Mouse (Mus musculus) induced T-regulatory cell, adult 2 months (primary cell): ENCODE measurements around the gene Hoxa1.

ENCODE experiments used
- DNase-seq: peaks from one replicate; pipeline ENCODE4 v3.0.0-alpha.2; 2012; ENCODE audit warnings: low read depth

The Hoxa1 gene

DNA sequence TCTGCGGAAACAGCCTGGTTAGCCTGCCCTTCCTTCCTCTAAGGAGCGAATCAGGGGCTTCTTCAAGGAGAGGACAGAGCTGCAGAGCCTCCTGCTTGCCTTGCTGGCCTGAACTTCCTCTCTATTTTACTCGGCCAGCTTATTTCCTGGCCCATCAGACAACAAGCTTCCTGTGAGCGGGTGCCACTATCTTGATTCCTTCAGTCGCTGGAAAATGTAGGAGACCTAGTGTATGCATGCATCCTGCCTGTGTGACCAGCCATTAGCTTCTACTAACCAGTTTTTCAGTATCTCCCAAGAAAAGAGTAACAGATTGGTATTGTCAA is 12.7 kb upstream of the Hoxa1 start:
- DNase-seq: no peak

DNA sequence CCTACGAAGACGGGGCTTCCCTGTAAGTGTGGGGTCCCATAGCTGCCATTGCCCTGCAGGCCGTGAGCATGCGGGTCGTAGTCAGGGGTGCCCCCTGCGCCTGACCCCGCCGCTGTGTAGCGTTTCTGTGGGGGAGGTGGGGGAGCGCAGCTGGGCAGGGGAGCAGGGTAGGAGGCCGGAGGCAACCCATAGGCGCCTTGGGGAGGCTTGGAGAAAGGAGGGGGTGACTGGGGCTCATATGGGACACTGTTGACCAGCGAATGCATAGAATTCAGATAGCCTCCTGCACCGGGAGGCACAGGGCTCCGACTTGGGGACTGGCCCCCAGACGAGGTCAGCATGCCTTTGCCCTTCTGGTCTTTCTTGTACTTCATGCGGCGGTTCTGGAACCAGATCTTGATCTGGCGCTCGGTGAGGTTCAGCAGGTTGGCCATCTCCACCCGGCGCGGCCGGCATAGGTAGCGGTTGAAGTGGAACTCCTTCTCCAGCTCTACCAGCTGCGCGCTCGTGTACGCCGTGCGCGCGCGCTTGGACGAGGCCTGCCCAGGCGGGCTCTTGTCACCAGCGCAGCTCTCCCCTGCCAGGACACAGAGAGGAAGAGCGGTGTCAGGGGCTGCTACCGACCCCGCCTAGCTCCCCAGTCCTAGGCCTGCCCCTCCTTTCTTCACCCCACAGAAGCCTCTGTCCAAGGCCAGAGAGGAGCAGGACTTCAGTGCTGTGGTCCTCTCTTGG is 12.2 kb upstream of the Hoxa1 start:
- no peak for DNase-seq

DNA sequence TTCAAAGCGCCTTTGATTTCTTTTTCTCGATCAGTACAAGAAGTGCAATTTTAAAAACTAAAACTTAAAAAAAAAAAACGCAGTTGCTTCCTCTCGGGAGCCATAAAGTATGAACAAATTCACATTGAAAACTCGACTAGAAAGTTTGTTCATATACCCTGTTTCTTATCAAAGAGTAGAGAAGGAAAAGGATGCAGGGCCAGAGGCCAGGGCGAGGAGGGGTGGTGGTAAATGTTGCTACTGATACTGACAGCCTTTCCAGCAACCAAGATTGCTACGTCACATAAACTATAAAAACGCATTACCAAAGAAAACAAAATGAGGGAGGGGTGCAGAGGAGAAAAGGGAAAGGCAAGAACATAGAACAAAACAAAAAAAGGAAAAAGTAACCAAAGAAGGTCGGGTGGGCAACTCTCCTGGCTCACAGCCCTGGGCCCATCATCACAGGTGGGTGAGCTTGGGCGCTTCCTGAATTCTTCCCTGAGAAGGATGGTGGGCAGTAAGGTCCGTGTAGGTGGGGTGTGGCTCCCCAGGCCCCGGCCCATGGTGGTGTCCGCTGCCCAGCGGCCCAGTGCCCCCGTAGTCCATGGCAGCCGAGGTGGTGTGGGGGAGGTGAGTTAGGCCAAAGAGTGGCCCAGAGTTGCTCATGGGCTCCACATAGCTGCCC is 11.5 kb upstream of the Hoxa1 start:
- DNase-seq: no peak

DNA sequence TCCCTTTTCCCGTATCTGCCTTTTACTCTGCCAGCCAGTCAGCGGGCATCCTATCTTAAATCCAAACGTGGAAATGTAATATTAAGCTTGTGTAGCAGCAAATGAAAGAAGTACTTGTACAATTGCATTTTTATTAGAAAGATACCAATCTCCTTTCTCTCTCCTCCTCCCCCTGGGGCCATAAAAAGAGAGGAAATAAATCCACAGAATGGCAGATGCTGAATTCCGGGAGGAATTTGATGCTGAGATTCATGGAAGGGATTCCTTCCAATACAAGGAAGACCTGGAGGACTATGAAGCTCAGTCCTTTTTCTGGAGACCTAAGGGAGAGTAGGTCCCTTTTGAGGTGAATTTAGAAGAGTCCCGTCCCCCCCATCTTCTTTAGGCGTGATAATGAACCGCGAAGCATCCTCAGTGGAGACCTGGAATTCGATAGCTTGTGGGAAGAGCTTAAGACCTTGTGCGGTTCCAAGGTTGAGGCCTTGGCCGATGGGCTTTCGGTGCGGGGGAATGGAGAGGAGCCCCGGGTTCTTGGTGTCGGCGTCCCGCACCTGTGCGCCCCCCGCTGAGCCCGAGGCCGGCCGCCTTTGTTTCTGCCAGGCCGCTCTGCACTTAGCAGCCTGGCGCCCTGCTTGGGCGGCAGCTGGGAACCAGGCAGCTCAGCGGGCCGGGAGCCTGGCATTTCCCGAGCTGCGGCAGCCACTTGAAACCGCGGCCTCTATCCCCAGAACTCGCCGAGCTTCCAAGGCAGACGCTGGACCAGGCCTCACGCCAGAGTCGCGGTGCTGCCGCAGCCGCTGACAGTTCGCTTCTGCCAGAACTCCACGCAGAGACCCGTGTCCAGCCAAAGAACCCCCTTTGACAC is 10.3 kb upstream of the Hoxa1 start:
- no peak for DNase-seq

DNA sequence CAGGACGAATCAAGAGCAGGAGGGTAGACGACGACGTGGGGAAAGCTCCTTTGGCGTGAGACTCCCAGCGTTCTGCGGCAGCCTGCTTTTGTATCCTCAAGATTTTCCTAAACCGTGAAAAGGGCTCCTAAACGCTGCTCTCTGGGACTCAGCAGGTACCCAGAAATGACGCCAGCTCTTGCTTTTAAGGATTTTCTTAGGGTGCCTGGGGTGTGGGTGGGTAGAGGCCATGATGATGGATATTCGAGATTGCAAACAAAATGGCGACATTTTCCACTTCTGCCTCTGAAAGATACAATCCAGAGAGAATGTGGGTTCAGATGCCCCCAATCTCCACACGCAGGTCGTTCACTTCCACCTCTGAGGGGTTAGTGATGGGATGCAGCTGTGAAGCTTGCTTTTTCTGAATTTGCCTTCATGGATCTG is 9.6 kb upstream of the Hoxa1 start:
- DNase-seq: no peak

DNA sequence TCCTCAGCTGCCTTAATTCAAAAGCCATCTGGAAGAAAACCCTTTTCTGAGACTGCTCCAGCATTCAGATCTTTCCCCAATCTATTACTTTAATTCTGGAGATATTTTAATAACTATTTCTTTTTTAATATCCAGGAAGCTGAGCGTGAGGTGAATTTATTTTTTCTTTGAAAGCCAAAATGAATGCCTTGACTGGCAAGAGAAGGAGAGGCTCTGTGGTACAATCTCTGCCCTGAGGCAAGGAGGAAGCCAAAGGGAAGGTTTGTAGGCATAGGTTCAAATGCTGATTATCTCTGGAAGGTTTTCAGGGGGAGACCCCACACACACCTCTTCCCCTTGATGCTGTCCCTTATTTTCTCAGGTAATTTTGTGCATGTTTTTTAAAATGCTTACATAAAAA is 9.1 kb upstream of the Hoxa1 start:
- DNase-seq: no peak

DNA sequence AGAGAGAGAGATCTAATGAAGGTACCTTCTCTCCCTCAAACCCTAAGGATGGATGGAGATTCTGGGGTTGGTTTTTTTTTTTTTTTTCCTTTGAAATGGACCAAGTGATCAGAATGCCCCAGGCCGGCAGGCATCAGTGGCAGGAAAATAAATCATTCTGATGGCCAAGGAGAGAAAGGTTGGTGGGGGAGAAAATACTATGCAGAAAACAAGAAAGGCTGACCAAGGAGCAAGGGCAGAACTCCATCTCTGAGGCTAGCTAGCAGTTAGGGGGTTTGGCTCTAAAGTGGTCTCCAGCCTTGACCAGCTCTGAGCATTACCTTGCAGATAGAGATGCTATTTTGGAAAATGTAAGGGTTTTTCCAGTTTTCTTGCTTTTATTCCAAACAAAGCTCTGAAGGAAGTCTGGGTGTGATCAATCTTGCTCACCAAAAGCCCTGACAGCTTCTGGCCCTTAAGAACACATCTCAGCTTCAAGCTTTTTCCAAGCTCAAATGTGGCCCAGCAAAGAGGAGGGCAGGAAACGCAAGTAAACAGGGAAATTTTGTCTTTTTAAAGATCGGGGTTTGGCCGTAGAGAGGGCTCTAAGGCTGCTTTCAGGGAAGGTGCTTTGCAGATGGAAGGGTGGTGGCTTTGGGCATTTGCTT is 8.4 kb upstream of the Hoxa1 start:
- DNase-seq: no peak

DNA sequence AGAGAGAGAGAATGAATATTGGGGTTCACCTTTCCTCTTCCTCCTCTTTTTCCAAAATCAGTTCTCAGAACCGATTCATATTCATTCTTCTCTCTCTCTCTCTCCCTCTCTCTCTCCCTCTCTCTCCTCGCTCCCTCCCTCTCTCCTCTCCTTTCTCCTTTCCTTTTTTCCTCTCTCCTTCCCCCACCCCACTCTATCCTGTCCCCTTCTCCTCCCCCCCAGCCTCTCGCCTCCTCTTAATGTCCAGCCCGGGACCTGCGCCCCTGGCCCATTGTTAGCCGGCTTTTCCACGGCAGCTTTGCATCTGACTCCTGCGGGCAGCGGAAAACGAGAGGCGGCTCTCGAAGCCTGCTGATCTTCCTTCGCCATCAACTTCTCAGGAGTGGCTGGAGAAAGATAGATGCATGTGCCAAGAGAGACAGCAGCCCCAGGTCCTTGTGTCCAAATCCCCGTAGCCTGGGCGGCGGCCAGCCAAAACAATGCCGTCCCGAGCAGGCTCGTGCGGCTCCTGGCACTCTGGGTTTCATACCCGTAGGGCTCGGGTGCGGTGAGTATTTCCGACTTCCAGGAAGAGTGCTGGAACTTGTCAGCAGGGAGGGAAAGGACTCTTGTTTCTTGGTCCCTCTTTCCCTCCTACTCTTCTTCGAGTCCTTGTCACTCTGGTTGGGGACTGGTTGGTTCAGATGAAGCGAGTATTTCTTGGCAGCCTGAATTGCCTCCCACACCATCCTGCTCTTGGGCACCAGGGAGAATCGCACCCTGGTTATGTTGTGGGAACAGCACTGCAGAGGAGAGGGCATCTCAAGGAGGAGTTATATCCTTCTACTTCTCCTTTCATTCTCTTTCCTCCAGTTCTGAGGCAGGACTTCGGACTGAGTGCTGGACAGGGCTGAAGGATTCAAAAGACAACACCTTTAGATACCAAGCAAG is 7.6 kb upstream of the Hoxa1 start:
- DNase-seq: no peak

DNA sequence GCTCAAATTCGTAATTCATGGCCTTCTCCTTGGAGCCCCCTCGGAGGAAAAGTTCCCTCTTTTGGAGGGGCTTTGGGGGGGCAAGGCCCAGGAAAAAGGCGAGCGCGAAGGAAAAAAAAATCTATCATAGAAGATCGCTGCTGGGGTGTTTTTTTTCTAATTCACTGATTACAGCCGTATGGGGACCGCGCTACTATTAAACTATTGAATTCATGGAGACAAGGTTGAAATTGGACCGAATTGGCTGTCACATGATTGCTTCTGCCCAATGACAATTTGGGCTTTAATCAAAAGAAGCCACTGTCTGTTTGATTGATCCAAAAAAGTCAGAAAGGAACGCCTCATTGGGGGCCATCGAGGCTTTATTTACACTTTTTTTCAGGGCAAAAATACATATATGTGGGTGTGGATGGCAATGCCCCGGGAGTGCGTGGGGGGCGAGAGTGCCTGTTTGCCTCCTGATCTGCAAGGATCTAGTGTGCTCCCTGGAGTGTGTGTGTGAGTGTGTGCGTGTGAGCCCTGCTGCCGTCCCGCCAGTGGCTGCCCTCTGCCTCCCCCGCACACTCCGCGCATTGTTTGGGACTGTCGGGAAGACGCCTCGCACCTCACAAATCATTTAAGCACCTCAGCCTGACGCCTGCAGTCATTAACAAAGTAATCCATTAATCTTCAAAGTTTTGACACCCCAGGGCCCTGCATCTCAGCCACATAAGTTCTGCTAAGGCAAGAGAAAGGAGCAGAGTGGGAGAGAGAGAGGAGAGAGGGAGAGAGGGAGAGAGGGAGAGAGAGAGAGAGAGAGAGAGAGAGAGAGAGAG is 6.7 kb upstream of the Hoxa1 start, which contains the start of gene Hoxa2:
Gene Hoxa2, minus strand, starts transcription at position 206 of the 815 bp plus-strand sequence.
- DNase-seq: no peak

DNA sequence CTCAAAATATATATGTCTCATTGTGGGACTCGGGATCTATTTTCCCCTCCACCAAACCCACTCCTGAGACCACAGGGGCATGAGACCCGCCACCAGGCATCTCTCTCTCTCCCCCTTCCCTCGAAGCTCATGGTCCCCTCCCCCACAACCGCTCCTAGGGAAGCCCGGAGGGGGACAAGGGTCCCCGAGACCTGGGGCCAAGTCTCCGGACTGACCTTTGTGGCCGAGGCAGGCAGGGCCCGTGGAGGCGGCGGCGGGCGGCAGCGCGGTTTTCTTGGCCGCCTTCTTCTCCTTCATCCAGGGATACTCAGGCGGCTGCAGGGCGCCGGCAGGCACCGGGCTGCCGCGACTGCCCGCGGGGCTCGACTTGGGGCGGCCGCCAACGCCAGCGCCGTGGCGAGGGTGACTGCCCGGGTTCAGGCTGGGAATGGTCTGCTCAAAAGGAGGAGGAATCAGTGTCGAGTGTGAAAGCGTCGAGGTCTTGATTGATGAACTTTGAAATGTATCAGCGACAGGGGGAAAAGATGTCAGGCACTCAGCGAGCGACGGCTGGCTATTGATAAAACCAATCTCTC is 6.0 kb upstream of the Hoxa1 start:
- DNase-seq: no peak

DNA sequence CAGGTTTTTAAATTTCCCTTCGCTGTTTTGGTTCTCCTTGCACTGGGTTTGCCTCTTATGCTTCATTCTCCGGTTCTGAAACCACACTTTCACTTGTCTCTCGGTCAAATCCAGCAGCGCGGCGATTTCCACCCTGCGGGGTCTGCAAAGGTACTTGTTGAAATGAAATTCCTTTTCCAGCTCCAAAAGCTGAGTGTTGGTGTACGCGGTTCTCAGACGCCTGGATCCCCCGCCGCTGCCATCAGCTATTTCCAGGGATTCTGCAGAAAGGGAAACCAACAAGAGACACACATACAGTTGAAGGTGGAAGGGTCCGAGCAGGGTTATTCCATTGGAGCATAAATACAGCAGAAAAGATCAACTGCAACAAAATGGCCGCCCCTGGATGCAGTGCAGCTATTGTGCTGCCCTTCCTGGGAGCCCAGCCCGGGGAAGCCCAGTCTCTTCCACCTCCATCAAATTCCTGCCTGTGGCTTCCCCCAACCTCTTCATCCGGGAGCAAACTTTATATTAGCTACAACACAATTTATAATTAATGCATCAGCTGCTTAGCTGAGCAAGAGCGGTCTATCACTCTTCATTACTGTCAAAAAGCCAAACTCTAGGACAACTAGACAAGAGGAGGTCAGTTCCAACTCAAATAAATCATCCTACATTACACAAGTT is 5.4 kb upstream of the Hoxa1 start:
- no peak for DNase-seq

DNA sequence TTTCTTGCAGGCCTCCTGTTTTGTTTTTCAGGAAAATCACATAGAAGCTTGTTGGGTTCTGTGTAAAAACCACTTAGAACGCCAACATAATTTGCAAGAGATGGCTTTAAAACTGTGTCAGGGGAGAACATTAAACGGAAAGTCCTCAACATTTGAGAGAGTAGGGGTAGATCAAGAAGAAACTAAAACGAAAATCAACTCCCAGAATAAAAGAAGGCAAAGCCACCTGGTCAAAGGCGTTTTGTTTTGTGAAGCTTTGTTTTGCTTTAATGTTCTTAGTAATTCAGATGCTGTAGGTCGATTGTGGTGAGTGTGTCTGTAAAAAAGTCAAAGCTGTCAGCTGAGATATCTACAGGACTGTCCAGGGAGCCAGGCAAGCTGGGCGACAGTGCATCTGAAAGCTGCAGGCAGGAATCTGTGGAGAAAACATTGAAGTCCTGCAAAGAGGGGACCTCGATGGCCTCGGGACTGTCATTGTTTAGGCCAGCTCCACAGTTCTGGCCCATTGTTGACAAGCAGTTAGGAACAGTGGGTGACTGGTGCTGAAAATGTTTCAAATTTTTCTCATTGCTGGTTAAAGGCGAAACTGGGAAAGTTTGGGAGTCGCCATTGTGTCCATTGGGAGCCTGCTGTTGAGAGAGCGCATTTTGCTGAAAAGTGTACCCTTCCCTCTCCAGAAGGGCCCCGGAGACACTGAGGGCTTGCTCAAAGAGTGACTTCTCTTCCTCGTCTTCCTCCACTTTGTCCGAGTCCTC is 4.7 kb upstream of the Hoxa1 start:
- DNase-seq: no peak

DNA sequence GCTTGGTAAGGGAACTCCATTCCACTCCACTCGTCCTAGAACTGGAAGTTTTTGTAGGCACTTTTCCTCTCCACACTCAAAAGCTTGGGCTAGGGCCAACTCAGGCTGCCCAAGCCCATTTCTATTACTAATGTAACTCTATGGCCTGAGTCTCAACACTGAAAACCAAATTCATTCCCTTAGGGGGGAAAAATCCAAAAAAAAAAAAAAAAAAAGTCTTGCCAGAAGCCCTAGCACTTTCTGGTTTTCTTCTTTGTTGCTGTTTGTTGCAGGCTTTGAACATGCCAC is 3.9 kb upstream of the Hoxa1 start:
- DNase-seq: no peak

DNA sequence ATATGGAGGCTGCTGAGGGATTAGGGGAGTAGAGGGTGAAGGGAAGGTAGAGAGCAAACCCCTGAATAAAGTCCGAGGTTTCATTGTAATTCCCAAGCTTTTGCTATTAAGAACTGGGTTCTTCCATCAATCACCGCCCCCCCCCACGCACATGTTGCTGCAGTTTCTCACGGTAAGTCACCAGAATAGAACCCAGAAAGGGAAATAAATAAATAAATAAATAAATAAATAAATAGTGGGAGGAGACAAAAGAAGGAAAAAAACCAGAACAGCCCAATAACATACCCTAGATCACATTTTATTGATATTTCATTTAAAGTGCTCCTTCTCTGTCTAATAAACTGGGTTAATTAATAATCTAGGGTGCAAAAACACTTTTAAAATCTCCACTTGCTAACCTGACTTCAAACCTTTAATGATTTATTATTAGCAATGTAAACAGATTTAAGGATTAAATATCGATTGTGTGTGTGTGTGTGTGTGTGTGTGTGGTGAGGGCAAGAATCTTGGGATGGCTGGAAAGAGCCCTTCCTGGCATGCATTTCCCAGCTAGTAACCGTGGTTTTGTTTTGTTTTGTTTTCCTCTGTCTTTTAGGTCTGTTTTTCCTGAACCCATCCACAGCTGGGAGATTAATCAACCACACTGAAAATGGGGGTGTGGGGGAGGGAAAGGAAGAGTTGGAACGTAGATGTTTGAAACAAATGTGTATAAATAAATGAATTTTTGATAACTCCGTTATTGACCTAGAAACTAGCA is 3.4 kb upstream of the Hoxa1 start:
- DNase-seq: no peak

DNA sequence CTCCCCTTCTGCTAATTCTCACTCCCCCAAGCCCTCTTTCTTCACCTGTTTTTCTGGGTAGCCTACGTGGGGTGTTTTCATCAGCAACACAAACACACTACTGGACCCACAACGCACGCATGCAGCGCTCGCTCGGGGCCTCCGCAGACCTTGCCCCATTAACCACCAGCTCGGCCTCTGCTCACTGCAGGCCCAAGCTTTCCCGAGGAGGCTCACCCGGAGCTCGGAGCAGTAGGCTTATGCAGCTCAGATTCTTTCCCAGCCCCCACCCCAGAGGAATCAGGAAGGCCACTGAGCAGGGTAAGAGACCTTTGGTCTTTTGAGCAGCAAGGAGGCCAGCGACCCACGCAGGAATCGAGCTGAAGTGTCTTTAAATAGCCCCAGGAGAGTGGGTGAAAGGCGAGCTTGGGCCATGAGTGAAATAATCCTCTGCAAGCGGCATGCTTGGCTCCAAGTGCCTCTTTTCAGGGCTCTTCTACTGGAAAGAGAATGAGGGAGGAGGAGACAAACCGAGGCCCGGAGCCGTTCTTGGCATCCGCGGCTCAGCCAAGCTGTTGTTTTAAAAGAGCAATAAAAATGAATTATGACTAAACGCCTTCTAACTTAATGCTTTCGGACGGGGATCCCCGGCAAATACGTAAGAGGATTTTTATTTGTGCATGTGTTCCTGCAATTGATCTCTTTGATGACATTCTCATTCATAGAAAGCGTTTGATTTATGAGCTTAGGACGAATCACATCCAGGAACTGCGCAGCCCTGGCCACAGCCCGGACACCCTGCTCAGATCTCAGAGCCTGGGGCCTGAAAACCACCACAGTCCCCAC is 2.6 kb upstream of the Hoxa1 start:
- no peak for DNase-seq

DNA sequence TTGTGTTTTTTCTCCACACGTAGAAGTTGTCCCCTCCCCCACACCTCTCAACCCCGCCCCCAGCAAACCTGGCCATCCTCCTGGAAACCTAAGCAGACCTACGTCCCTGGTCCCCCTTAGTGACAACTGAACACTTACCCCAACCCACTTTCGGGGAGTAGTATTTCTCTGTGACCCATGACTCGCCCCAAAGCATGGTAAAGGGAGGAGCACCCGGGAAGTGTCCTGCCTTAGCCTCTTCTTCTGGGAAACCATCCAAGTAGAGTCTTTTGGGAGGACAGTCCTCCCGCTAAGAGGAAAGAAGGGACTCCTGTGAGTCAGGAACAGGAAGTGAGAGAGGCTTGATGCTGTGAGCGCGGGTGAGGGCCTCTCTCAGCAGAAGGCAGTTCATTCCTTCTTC is 1.9 kb upstream of the Hoxa1 start:
- DNase-seq: no peak

DNA sequence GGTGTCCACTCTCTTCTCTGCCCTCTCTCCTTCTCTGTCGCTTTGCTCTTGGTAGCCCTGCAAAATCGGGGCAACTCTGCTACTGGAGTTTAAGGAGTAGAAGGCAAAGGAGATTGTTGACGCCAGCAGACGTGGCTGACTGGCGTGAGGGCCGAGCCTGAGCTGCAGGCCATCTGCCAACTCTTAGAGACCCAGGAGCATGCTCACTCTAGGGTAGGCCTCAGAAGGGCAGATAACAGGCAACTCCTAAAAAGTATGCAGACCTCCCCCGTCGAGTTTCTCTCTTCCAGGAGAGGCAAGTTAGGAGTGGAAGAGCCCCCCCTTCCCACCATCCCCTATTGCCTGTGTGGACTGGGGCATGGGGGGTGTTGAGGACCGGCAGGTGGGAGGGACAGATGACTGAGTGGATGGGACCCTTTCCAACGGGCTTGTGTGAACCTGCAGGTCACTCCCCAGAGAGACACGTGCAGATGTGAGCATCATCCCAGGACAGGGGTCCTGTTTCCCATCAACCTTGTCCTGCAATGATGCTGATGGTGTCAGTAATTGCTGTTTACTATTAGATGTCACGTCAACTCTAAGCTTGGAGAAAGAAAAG is 1.1 kb upstream of the Hoxa1 start:
- no peak for DNase-seq
